Mouse (Mus musculus) MEL-GATA-1-ER (cell line): Measurements from ENCODE around the gene Glo1.
A peak's percentile ranks its signal among the peaks of the same experiment; 100 is the strongest.

Source experiments
- DNase-seq: peaks from one replicate; pipeline ENCODE4 v3.0.0-alpha.2; 2012; ENCODE audit warnings: low read depth; ENCODE audit errors: extremely low read depth

Glo1 gene

DNA sequence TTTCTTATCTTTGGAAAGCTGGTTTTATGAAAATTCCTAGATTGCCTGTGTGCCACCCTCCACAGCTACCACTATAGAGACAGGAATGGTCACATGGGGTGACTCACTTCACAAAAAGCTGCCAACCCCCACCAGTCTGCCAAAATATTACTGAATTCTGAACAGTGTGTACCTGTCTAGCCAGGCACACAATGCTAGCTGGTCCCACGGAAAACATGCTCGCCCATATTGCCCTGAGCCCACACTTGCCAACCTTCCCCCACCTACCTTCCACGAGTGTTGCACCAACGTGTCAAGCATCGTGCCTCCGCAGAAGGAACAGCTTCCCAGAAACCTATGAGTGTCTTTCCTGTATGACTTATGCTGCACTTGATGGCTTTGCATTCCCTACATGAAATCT is 45.5 kb downstream of the Glo1 start:
- no peak for DNase-seq

DNA sequence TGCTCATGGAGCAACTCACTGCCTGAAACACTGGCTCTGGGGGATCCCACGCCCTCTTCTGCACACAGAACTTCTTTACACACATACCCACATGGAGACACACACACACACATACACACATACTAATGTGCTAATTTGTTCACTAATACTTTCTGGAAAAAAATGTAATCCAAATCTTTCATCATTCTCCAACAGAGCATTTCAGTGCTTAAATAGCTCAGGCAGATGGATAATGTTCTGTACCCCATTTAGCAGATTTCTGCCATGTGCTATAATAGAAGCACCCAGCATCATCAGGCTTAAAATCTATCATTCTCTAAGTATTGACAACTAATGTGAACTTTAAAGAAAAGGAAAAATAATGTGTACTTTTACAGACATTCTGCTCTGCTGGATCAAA is 45.9 kb downstream of the Glo1 start:
- no peak for DNase-seq

DNA sequence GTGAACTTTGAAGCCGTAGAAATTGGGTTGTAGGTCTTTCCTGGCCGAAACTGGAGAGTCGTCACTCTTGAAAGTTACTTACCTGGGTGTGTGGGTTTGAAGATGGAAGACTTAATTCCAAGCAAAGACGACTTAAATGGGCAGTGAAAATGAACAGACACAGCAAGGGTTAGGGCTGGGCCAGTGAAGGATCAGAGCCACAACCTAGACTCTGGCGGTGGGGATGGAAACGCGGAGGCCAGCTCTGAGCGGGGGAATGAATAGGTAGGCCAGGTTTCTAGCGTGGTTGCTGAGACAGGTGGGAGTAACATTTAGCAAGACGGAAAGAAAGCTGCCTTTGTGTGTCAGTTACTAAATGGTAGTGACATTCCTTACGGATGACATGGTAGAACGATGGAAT is 49.7 kb downstream of the Glo1 start:
- DNase-seq, result no peak

DNA sequence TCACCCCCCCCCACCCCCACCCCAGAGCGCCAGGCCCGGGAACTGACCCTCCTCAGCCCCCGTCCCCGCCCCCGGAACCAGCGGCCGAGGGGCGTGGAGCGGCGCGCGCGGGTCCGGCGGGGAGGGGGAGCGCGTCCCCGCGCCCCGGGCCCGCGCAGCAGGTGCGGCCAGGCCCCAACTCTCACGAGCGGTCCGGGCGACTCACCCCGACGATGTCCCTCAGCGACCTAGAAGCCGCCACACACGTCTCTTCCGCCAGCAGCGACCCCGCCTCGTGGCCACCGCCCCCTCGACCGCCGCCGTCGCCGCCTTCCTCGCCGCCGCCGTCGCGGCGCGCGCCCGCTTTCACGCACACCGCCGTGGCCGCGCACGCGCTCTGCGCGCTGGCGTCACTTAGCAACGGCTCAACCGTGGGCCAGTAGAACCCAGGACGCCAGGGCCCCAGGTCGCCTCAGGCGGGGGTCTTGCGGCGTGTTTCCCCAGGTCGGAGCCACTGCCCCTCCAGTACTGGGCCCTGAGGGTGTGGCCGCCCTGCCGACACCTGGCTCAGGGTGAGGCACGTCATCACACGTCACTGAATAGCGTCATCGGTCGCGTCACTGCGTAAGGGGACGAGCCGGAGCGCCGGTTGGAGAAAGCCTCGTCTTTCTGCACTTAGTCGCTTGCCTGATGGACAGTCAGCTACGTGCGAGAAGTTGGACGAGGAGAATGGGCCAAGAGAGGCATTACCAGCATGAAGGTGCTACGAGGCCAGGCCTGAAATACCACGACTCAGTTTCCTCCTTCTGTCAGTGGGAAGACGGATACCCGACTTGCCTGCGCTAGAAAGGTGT is 50.5 kb downstream of the Glo1 start, which contains the start of gene Btbd9:
Btbd9 (minus strand) TSS at position 548 of the 833 bp plus-strand sequence.
- DNase-seq, result peak; percentile 88

DNA sequence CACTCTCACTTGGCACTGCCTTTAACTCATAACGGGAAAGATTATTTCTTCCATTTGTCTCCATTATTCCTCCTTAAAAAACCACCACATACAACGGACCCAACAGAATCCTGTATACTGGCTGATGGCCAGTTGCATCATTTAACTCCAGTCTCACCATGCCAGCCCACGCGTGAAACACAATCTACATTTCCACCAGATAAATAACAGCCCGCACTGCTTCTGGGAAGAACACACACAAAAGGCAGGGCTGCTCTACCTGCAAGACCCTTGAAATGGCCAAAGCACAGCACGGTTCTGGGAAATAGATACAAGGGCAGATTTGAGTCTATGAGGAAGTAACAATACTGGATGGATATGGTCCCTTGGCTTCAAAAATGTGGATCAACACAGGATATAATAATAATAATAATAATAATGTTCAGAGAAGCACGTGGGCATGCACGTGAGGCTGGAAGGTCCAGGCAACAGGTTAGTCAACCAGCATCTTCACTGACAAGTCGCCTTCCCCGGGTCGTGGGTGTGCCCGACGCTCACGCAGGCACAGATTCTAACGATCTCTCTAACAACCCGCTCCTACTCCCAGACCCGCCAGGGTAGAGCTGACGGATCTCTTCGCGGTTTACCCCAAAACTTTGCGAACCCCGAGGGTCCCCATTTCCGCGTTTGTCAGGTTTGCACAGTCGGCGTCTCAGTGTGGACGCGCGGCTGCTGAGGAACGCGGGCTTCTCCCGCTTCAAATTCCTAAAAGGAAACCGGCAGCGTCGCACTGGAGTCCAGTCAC is 51.4 kb downstream of the Glo1 start:
- DNase-seq, result peak; percentile 48

DNA sequence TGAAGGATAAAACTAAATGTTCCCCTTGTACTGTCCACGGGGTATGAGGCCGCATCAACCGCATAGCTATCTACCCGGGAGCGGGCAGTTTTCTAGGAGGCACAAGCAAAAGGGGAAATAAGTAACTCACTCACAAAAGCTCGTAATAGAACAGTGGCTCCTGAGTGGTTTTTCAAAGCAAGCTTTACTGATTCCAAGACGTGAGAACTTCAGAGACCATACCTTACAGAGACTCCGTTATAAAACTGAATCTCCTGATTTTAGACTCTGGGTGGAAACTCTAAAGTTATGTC is 51.9 kb downstream of the Glo1 start:
- peak; percentile 70 for DNase-seq

DNA sequence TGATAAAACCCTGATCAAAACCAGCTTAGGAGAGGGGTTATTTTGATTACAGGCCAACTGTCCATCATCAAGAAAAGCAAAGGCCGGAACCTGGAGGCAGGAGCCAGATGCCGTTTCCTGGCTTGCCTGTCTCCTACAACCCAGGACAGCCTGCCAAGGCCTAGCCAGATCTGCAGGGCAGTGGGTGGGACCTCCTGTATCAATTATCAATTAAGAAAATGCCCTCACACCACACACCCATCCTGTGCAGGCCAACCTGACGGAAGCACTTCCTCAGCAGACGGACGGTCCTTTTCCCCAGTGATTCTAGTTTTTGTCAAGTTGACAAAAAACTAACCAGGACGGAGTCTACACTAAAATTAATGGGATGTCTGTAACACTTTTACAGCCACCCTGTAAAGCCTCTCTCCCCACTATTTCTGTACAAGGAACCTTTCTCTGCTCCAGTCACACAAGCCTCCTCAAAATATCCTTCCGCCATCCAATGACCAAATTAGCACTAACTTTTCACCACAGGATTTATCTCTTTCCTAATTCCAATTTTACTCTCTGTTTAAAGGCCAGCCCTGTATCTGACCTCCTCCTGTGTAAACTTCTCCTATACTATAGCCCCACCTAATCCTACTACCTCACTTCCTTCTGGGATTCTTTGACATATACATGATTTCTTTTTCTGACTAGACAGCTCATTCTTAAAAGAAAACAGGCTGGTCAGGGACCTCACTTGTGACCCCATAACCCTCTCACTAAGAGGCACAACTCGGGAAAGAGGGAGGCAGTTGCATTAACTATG is 52.5 kb downstream of the Glo1 start:
- DNase-seq, result peak; percentile 60

DNA sequence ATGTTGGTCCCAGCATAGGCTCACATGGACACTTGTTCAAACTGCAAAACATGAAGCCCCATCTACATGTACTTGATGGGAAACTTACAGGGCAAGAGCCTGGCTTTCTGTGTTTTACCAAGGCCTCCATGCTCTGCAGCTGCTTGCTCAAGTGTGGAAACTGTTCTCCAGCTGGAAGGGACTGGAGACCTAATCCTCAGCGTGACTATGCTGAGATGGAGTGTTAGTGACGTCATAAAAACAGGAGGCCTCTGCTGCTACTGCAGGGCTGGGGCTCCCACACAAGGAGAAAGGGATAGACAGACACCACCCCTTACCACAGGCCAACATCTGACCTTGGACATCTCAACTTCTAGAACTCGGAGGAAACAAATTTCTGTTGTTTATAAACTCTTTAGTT is 55.7 kb downstream of the Glo1 start:
- no peak for DNase-seq

DNA sequence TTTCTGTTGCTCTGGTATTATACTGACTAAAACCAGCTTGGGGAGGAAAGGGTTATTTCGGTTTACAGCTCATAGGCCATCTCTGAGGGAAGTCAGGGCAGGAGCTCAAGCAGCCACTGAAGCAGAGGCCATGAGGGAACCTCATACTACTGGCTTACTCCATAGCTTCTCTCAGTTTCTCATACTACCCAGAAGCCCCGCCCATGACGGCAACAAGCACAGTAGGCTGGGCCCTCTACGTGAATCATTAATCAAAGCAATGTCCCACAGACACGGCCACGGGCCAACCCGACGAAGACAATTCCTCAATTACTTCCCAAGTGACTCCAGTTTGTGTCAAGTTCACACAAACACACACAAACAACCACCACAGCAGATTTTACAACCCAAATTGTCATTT is 56.5 kb downstream of the Glo1 start:
- no peak for DNase-seq

DNA sequence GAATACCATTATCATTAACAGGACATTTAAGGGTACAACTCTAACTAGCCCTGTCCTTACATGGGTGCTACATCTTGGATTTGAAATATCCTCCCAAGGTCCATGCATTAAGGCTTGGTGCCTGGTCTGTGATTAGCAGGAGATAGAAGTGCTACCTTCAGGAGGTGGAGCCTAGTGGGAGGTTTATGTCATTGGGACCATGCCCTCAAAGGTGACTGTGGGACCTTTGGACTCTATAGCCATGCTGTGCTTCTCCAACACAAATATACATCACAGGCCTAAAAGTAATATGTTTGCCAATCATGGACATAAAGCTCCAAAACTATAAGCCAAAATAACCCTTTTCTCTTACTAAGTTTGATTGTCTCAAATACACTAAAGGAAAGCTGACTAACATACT is 58.2 kb downstream of the Glo1 start:
- DNase-seq, result no peak

DNA sequence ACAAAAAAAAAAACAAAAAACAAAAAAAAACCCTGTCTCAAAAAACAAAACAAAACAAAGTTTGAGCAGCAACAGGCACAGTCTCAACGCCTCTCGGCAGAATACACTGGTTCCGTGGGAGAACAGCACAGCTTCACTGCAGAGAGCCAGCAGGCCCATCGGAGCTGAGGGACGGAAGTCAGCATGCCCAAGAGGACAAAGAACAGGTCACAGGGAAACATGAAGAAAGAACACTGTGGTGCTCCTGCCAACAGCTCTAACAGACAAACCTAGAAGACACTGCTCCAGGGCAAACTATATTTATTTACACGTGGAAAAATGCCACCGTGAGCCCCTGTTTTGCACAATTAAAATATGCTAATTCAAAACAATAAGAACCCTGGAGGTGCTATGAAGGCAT is 61.7 kb downstream of the Glo1 start:
- no peak for DNase-seq

DNA sequence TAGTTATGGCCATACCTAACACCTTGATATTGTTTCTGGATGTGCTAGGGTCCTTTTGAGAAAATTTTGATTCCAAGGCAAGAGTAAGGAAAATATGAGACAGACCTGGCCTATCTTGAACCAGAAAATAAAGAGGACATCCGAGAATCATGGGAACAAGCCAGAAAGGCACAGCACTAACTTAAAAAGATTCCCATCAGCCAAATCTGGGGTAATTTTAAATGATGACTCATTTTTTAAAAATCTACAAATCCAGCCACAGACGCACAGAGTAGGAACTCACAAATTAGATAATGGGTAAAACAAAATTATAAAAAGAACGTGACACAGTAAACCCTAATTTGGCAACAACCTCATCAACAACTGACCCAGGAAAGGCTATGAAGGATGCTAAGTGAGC is 62.3 kb downstream of the Glo1 start:
- no peak for DNase-seq

DNA sequence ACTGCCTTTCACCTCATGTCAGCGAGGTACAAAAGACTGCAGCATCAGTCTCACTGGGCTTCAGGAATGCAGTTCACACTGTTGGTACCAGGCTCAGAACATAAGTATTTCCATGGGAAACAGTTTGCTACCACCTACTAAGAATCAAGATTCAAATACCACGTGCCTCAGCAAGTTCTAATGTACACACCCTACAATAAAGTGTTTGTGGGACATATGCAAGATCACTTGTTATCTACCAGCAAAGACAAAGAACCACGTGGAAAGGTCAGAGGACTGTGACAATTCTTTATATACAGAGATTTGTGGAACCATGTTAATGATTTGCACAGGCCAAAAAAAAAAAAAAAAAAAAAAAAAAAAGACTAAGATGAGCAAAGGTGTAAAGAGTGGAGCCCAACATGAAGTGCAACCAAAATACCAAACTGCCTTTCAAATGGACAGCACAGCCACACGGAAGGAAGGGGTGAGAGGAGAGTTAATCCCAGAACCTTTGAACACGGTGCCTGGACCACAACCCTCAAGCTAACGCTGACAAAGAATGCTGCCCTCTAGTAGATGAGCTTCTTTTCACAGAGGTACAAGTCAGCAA is 63.1 kb downstream of the Glo1 start:
- no peak for DNase-seq

DNA sequence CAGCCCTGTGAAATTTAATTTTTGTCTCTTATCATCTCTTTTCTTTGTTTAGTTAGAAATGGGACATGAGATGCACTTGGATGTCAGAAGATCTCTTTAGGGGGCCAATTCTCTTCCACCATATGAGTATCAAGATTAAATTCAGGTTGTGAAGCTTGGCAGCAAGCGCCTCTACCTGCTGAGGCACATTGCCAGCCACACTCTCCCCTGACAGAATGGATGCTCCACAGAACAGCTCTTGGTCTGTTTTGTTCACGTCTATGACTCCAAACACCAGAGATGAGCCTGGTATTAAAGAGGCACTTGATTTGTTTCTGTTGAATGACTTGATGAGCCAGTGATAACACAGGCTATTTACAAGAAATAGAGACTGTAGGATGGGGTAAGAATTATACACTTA is 63.9 kb downstream of the Glo1 start:
- DNase-seq, result no peak

DNA sequence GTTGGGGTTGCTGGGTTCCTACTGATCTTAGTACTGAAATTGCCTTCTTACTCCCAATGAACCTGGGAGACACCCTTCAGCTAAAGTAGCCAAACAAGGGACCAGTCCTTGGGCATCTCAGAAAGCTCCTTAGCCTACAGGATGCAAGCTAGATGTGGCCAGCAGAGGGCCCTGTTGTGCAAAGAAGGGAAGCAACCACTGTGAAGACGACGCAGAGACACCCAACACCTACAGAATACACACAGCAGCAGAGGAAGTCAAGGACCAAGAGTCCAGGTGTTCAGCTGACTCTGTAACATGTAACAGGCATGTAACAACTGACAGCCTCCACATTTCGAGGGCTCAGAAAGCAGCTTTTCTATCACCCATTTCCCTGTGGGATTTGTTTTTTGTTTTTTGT is 67.1 kb downstream of the Glo1 start:
- DNase-seq, result peak; percentile 60

DNA sequence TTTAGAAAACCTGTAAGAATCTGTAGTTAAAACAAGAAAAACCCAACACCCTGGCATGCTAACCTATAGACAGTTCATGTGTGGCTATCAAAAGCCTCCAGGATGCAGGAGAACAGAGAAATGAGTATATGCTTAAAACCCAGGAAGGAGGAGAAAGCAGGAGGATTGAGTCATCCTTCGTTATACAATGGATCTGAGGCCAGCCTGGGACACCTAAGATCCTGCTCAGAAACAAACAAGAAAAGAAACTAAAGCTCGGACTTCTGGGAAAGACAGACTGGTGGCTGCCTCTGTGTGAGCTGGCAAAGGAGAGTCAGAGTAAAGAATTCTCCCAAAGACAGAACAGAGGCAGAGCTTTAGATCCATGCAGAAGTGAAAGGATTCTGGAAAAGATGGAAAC is 68.0 kb downstream of the Glo1 start:
- no peak for DNase-seq

DNA sequence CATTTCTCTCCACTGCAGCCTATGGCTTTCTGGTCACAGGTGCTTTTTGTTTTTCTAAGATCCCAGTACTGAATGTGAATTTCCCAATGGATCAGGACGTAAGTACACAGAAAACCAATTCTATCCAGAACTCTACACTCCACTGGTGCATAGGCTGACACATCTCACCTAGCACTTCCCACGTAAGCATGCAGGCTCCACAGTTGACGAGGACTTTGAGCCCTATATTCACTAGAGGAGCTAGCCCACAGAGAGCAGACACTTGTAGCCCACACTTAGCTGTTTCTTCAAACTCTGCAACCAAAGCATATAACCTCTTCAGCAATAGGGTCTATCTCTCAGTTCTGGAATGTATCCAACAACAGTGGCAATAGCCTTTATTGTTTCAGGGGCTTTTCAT is 70.2 kb downstream of the Glo1 start:
- DNase-seq, result no peak

DNA sequence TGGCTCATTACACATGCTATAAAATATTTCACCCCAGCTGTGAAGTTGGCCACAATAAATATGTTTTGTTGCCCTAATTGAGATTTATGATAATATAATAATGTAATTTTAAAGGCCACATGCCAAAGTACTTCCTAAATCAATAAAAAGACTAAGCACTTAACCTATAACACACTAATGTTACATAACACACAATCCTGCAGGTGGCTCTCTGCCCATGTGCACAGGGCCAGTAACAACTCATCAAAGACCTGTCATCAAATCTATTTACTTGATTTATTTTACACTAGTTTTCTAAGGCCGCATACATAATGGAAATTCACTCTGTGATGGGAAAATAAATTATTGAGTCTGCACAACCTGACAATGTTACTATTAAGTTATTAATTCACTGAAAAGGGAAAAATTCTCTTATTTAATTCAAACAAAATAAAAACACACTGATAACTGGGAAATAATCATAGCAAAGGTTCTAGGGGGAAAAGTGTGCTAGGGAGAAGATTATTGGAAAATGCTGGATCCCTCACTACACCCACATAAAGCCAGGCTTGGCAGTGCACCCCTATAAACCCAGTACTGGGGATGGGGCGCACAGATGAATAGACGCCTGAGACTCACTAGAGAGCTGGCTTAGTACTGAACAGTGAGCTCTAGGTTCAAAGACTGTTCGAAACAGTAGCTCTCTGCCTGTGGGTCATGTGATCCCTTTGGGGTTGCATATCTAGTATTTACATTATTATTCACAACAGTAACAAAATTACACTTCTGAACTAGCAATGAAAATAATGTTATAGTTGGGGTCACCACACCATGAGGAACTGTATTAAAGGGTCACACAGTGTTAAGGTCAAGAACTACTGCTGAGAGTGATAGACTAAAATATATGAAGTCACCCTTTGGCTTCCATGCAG is 73.4 kb downstream of the Glo1 start:
- DNase-seq, result no peak

DNA sequence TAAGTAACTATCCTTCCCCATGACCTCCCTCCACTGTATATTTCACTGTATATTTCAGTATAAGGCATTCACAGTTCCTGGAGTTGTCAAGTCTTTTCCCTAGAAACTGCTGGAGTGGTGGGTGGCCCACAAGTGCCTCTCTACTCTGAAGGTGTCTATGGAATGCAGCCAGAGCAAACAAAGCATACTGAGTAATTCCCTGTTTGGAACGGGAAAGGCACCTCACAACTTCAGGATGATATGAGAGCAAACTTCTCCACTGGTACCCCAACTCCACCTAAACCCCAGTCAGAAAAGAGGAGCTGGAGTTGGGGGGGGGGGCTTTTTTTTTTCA is 75.9 kb downstream of the Glo1 start:
- DNase-seq, result no peak

DNA sequence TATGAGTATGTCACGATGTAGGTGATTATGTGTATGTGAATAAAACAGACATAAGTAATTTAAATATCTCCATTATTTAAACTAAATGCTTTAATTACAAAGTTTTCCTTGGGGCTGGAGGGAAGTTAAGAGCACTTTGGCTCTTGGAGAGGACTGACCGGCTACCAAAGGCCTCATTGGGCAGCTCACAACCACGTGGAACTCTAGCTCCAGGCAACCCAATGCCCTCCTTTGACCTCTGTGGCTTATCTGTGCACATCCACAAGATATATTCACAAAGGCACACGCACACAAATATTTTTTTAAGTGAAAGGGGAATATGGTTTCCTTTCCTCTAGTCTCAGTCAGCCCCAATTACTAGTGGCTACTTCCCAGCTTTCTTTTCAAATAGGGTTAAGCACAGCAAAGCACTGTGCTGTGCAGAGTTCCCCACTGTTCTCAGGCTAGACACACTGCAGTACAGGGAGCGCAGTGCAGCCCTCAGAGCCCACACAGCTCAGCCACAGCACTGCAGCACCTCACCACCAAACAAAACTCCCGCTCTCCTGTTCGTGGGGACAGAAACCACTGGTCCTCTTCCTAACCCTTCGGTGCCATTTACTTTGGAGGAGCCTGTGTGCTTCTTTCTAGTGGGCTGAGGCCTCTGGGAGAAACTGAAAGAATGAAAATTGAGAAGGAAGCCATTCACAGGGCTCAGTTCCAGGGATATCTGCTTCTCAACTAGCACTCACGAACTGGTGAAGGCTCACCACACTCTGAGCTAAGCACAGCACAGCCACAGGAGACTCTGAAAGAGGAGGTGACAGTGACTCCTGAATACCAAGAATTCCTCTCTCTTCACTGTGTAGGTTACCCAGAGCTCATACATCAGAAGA is 76.5 kb downstream of the Glo1 start:
- no peak for DNase-seq
